Mouse (Mus musculus) heart, embryonic 10.5 days (tissue): Measurements from ENCODE around the gene Sptan1. TPM values are rescaled to one million over a fixed set of nuclear protein-coding genes. Genes with fewer than 3 reads are reported as not detected.
"Not testable (repeated sequence)": the region's sequence is repeated elsewhere in the genome, so short reads cannot be mapped to it uniquely, and the experiment has no call there.

Experiments used
- DNase-seq: peaks from one replicate; pipeline ENCODE4 v3.0.0-alpha.2; 2017; ENCODE audit warnings: low spot score
- H3K27ac ChIP-seq: fragments of 300-500 bp; sonication (generic); 2 replicates; pipeline ENCODE4 v1.5.1; 2016; ENCODE audit warnings: mild to moderate bottlenecking
- H3K27me3 ChIP-seq: fragments of 300-500 bp; sonication (generic); 2 replicates; pipeline ENCODE4 v1.6.1; 2016; ENCODE audit warnings: mild to moderate bottlenecking; ENCODE audit not compliant: poor library complexity, insufficient read depth, severe bottlenecking
- H3K36me3 ChIP-seq: fragments of 300-500 bp; sonication (generic); 2 replicates; pipeline ENCODE4 v1.6.1; 2016; ENCODE audit warnings: mild to moderate bottlenecking, moderate library complexity
- H3K4me1 ChIP-seq: fragments of 300-500 bp; sonication (generic); 2 replicates; pipeline ENCODE4 v1.6.1; 2016; ENCODE audit warnings: mild to moderate bottlenecking
- H3K4me3 ChIP-seq: fragments of 300-500 bp; sonication (generic); 2 replicates; pipeline ENCODE4 v1.5.1; 2016; ENCODE audit warnings: mild to moderate bottlenecking, moderate library complexity
- H3K9me3 ChIP-seq: fragments of 300-500 bp; sonication (generic); 2 replicates; pipeline ENCODE4 v1.6.1; 2016; ENCODE audit warnings: mild to moderate bottlenecking, moderate library complexity
- WGBS: fragments of 180-500 bp; shearing (Covaris S2); methylation state at CpG from one replicate; pipeline ENCODE4 v1.1.7; 2016; 5-methylcytosine and 5-hydroxymethylcytosine counted together
- polyA plus RNA-seq: library from polyadenylated mRNA; unstranded; fragments of >200 nt; fragmentation: Nextera tagmentation; extraction: Ambion mirVana; gene quantifications from 2 replicates; pipeline ENCODE4 v1.2.1, GENCODE M21; 2016

The Sptan1 gene
- polyA plus RNA-seq, 1 experiment from 2014 or later: 103 TPM

DNA sequence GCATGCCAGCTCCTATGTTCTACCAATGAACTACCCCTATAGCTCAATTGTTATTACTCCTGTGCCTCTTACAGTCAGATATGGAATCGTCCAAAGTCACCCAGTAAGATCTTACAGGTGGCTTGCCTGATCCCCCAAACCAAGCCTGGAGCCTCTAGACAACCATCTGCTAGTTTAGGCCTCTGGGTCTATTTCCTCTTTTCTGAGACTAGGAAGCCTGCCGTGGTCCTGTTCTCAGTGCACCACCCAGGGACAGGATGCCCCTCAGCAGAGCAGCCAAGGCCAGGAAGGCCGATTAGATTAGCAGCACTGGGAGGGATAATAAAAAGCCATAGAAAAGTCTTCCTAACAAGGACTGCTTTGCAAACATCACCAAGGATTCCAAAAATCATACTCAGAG lies 84.5 kb downstream of the Sptan1 start:
- peak overlapping the region; percentile 99 for H3K27ac ChIP-seq
- no peak for DNase-seq
- 69% methylated on average over 3 of the region's 3 CpGs for WGBS

DNA sequence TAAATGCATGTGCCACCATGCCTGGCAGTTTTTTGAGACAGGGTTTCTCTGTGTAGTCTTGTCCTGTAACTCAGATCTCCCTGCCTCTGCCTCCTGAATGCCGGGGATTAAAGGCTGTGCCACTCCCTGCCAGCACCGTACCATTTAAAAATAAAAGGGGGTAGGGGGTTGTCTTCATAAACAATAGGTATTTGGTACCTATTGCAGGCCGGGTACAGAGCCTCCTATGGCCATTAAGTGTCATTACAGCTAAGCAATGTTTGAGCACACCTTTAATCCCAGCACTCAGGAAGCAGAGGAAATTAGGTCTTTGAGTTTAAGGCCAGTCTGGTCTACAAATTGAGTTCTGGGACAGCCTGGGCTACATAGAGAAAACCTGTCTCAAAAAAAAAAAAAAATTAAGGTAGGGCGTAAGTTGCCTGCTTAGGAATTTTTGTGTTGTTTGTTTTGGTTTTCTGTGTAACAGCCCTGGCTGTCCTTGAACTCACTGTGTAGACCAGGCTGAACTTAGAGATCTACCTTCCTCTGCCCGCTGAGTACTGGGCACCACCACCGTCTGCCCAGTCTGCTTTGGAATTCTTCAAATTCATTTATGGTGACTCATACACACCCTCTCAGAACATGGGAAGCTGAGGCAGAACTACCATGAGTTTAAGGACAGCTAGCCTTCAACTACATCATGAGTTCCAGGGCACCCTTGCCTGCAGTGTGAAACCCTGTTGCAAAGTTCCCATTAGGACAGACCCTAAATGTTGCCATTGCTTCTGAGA lies 86.8 kb downstream of the Sptan1 start:
- H3K36me3 ChIP-seq: no peaks in the 10 kb centered on the region
- no peak for DNase-seq
- no peaks in the 10 kb centered on the region for H3K9me3 ChIP-seq
- 38% methylated on average over 6 of the region's 6 CpGs for WGBS
- H3K27ac ChIP-seq: no peak overlapping the region
- no peaks in the 10 kb centered on the region for H3K27me3 ChIP-seq
- H3K4me1 ChIP-seq: peaks cover 7% of the 10 kb centered on the region
- no peak overlapping the region for H3K4me3 ChIP-seq

More for the DNA sequence above, 84.5 kb downstream of the Sptan1 start:
- Histone ChIP-seq H3K4me1 (peaks cover 7% of the 10 kb centered on the region; the same call in 1 of the 2 replicates), H3K27me3 (no peaks in the 10 kb centered on the region), H3K9me3 (no peaks in the 10 kb centered on the region), H3K4me3 (no peak overlapping the region), H3K36me3 (peaks cover 5% of the 10 kb centered on the region; the same call in 1 of the 2 replicates)

DNA sequence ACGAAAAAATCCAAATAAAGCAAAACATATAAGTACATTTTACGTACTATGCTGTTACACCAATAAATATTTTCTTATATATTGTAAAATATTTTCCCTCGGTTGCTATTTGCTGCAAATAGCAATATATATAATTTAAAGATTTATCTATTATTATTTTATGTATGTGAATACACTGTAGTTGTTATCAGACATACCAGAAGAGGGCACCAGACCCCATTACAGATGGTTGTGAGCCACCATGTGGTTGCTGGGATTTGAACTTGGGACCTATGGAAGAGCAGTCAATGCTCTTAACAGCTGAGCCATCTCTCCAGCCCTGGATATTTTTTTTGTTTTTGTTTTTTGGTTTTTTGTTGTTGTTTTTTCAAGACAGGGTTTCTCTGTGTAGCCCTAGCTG lies 90.0 kb downstream of the Sptan1 start:
- not testable (repeated sequence) for H3K36me3 ChIP-seq, H3K9me3 ChIP-seq, H3K4me3 ChIP-seq, DNase-seq, H3K27ac ChIP-seq, H3K4me1 ChIP-seq, H3K27me3 ChIP-seq
- 91% methylated on average over 3 of the region's 3 CpGs for WGBS

GRCm38 (mm10) chr2:30056736-30057135 lies 91.4 kb downstream of the Sptan1 start:
- no peaks in the 10 kb centered on the region for H3K27me3 ChIP-seq
- no peak overlapping the region for H3K27ac ChIP-seq
- no peaks in the 10 kb centered on the region for H3K9me3 ChIP-seq
- WGBS: 74% methylated on average over 3 of the region's 3 CpGs
- H3K4me3 ChIP-seq: no peak overlapping the region
- H3K4me1 ChIP-seq: peaks cover 13% of the 10 kb centered on the region
- H3K36me3 ChIP-seq: no peaks in the 10 kb centered on the region
- no peak for DNase-seq

GRCm38 (mm10) chr2:30057223-30057904 lies 92.0 kb downstream of the Sptan1 start, which contains the start of gene Set:
Gene Set (plus strand): TSS chr2:30057378.
- peaks cover 14% of the 10 kb centered on the region for H3K4me1 ChIP-seq
- WGBS: 49% methylated on average over 12 of the region's 12 CpGs
- H3K9me3 ChIP-seq: no peaks in the 10 kb centered on the region
- H3K36me3 ChIP-seq: no peaks in the 10 kb centered on the region
- H3K4me3 ChIP-seq: no peak within 1 kb of the TSS
- no peaks in the 10 kb centered on the region for H3K27me3 ChIP-seq
- H3K27ac ChIP-seq: no peak within 1 kb of the TSS
- no peak for DNase-seq

DNA sequence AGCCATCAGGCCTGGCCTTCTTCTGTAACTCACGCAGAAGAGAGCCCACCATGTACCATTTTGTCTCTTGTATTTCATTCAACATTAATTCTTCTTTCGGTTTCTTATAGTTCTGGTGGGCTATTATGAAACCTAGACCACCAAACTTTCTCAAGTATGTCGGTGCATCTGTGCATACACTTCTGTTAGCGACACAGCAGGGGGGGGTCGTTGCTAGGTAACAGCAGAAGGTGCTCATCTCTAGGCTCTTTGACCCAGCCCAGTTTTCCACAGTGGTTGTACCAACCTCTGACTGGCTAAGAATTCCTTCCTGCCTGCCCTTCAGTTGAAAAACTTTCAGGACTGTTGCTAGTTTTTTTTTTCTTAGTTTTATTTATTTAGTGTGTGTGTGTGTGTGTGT lies 93.1 kb downstream of the Sptan1 start:
- H3K9me3 ChIP-seq: no peaks in the 10 kb centered on the region
- H3K4me1 ChIP-seq: peaks cover 18% of the 10 kb centered on the region
- no peak overlapping the region for H3K27ac ChIP-seq
- H3K36me3 ChIP-seq: no peaks in the 10 kb centered on the region
- no peak for DNase-seq
- 58% methylated on average over 5 of the region's 5 CpGs for WGBS
- no peaks in the 10 kb centered on the region for H3K27me3 ChIP-seq
- no peak overlapping the region for H3K4me3 ChIP-seq

- 7% methylated on average over 37 of the region's 37 CpGs for WGBS
- Histone ChIP-seq H3K27me3 (no peaks in the 10 kb centered on the region), H3K36me3 (no peaks in the 10 kb centered on the region), H3K4me3 (peak overlapping the region; percentile 77), H3K27ac (peak overlapping the region; percentile 95), H3K9me3 (no peaks in the 10 kb centered on the region), H3K4me1 (peaks cover 39% of the 10 kb centered on the region)
- DNase-seq: peak; percentile 92
These were observed 96.1 kb downstream of the Sptan1 start for GRCm38 (mm10) chr2:30061215-30062166.

DNA sequence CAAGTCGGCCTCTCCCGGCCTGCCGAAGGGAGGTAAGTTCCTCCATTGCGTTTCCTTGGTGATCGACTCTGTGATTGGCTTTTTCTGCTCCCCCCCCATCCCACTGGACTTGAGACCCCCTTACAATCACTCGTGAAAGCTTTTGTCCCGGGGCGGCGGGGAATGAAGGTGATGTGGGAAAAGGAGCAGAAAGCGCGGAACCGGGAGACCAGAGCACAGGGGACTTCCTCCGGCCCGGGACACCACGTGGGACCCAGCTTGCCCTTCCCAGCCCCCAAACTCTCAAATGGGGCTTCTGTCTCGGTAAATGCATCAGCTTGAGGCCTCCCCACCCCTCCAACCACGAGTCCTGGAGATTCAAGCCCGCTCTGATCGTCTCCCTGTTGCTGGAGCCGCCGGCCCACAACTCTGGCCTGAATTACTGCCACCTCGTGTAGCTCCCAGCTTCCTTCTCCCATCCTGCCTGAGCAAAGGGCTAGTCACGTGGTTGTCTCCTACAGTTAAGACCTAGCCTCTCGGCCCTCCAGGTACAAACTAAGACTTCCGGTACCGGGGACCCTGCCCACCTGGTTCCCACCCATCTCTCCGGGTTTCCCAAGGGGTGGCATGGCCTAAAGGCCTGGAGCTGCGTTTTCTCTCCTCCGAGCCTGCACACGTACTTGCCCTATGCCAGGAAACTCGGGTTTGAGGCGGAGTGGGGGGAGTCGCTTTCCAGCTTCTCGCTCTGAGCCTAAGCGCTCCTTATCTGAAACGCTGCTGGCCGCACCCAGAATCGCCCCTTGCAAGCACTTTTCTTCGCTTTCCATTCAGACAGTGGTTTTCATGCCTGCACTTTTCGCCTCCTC lies 97.1 kb downstream of the Sptan1 start:
- whole genome bisulfite sequencing: under 1% methylated on average over 40 of the region's 40 CpGs
- peaks cover 32% of the 10 kb centered on the region for H3K4me1 ChIP-seq
- no peaks in the 10 kb centered on the region for H3K9me3 ChIP-seq
- no peaks in the 10 kb centered on the region for H3K27me3 ChIP-seq
- H3K27ac ChIP-seq: peak overlapping the region; percentile 95
- peak; percentile 94 for DNase-seq
- peak overlapping the region; percentile 77 for H3K4me3 ChIP-seq
- no peaks in the 10 kb centered on the region for H3K36me3 ChIP-seq

- Histone ChIP-seq H3K4me3 (peak overlapping the region; percentile 77), H3K27me3 (no peaks in the 10 kb centered on the region), H3K36me3 (peaks cover 2% of the 10 kb centered on the region), H3K9me3 (no peaks in the 10 kb centered on the region), H3K4me1 (peaks cover 37% of the 10 kb centered on the region), H3K27ac (peak overlapping the region; percentile 95)
- 4% methylated on average over 8 of the region's 8 CpGs for WGBS
- no peak for DNase-seq
These were observed 97.9 kb downstream of the Sptan1 start for GRCm38 (mm10) chr2:30063235-30063634.

DNA sequence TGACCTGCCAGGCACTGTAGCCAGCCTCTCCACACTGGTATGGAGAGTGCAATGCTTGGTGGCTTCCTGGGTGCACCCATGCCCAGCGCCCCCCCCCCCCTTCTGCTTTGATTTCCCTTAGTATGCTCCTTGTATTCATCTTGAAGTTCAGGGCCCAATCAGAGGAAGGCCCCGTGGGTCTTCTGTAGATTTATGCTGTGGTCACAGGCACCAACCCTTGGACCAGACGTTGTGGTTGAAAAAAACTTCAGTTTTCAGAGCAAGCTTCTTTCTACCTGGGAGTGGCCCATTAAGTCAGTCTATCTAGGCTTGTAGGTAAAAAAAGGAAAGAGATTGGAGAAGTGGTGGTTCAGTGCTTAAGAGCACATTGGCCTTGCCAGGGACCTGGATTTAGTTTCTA lies 98.4 kb downstream of the Sptan1 start:
- Histone ChIP-seq H3K27ac (peak overlapping the region; percentile 95), H3K4me1 (peaks cover 41% of the 10 kb centered on the region), H3K27me3 (no peaks in the 10 kb centered on the region), H3K36me3 (peaks cover 8% of the 10 kb centered on the region), H3K4me3 (peak overlapping the region; percentile 77), H3K9me3 (no peaks in the 10 kb centered on the region)
- no peak for DNase-seq
- WGBS: 8% methylated on average over 3 of the region's 3 CpGs

- 36% methylated on average over 3 of the region's 3 CpGs for WGBS
- H3K4me3 ChIP-seq: peak overlapping the region; percentile 77
- H3K9me3 ChIP-seq: no peaks in the 10 kb centered on the region
- no peak for DNase-seq
- peaks cover 41% of the 10 kb centered on the region for H3K4me1 ChIP-seq
- peaks cover 12% of the 10 kb centered on the region for H3K36me3 ChIP-seq
- H3K27ac ChIP-seq: peak overlapping the region; percentile 95
- no peaks in the 10 kb centered on the region for H3K27me3 ChIP-seq
These were observed 98.9 kb downstream of the Sptan1 start for GRCm38 (mm10) chr2:30064298-30064697.
